Mouse (Mus musculus): ENCODE data around the gene Pds5a. TPM values are rescaled to one million over a fixed set of nuclear protein-coding genes. Genes with fewer than 3 reads are reported as not detected.
"Not testable (repeated sequence)": the region's sequence is repeated elsewhere in the genome, so short reads cannot be mapped to it uniquely, and the experiment has no call there.

Gene Pds5a
- polyA plus RNA-seq, 1 experiment from 2014 or later, result 19.8 TPM

- WGBS, result under 1% methylated on average over 23 of the region's 23 CpGs
- ATAC-seq (peak; percentile 91), DNase-seq (ENCODE audit: low spot score) (peak; percentile 93)
Observed at GRCm38 (mm10) chr5:65724311-65725054, 26.4 kb upstream of the Pds5a start.

GRCm38 (mm10) chr5:65718368-65718767 is 20.3 kb upstream of the Pds5a start:
- ATAC-seq, result peak; percentile 37; the same call in 1 of the 2 replicates
- DNase-seq (ENCODE audit: low spot score), result peak; percentile 32
- no peaks in the 10 kb centered on the region for H3K4me1 ChIP-seq (ENCODE audit: insufficient read depth, low read depth, low read length)
- H3K4me3 ChIP-seq (ENCODE audit: low read depth, low read length), result no peak overlapping the region
- H3K9ac ChIP-seq (replicated peaks; ENCODE audit: low read depth), result no peak overlapping the region
- H3K36me3 ChIP-seq (ENCODE audit: insufficient read depth, low read length), result no peaks in the 10 kb centered on the region
- H3K27me3 ChIP-seq (replicated peaks; ENCODE audit: insufficient read depth, low read length), result no peaks in the 10 kb centered on the region
- no peak for TF ChIP-seq CTCF (IDR thresholded peaks at IDR 0.05)
- TF ChIP-seq EP300 (IDR thresholded peaks at IDR 0.05), result no peak
- no peak overlapping the region for H3K27ac ChIP-seq (ENCODE audit: low read length)
- 19% methylated on average over 3 of the region's 3 CpGs for WGBS
- no peak overlapping the region for H3K4me2 ChIP-seq (replicated peaks; ENCODE audit: low read depth, low read length)
- H3K9me3 ChIP-seq (ENCODE audit: low read length), result no peaks in the 10 kb centered on the region

More at GRCm38 (mm10) chr5:65724311-65725054, 26.4 kb upstream of the Pds5a start:
- H3K36me3 ChIP-seq (ENCODE audit: insufficient read depth, low read length), result no peaks in the 10 kb centered on the region
- H3K9ac ChIP-seq (replicated peaks; ENCODE audit: low read depth), result no peak overlapping the region; the same call in 1 of the 2 replicates
- TF ChIP-seq EP300 (IDR thresholded peaks at IDR 0.05), result no peak
- peak; percentile 67 for TF ChIP-seq CTCF (IDR thresholded peaks at IDR 0.05)
- peak overlapping the region; percentile 86 for H3K27ac ChIP-seq (ENCODE audit: low read length)
- no peaks in the 10 kb centered on the region for H3K27me3 ChIP-seq (replicated peaks; ENCODE audit: insufficient read depth, low read length)
- no peaks in the 10 kb centered on the region for H3K9me3 ChIP-seq (ENCODE audit: low read length)
- H3K4me1 ChIP-seq (ENCODE audit: insufficient read depth, low read depth, low read length), result no peaks in the 10 kb centered on the region
- peak overlapping the region; percentile 40 for H3K4me3 ChIP-seq (ENCODE audit: low read depth, low read length)
- peak overlapping the region; percentile 66 for H3K4me2 ChIP-seq (replicated peaks; ENCODE audit: low read depth, low read length)

- H3K4me3 ChIP-seq (ENCODE audit: low read depth, low read length); H3K9ac ChIP-seq (replicated peaks; ENCODE audit: low read depth); H3K27me3 ChIP-seq (replicated peaks; ENCODE audit: insufficient read depth, low read length); H3K4me1 ChIP-seq (ENCODE audit: insufficient read depth, low read depth, low read length); H3K36me3 ChIP-seq (ENCODE audit: insufficient read depth, low read length); H3K9me3 ChIP-seq (ENCODE audit: low read length); ATAC-seq; H3K4me2 ChIP-seq (replicated peaks; ENCODE audit: low read depth, low read length); DNase-seq (ENCODE audit: low spot score); H3K27ac ChIP-seq (ENCODE audit: low read length): not testable (repeated sequence)
- WGBS, result 93% methylated on average over 8 of the region's 8 CpGs
Observed at GRCm38 (mm10) chr5:65717903-65718211, 19.8 kb upstream of the Pds5a start.

- H3K27ac ChIP-seq (ENCODE audit: low read length), result no peak overlapping the region
- ATAC-seq (no peak), DNase-seq (ENCODE audit: low spot score) (no peak)
- 76% methylated on average over 18 of the region's 18 CpGs for WGBS
- H3K4me2 ChIP-seq (replicated peaks; ENCODE audit: low read depth, low read length), result no peak overlapping the region
- no peaks in the 10 kb centered on the region for H3K9me3 ChIP-seq (ENCODE audit: low read length)
- no peaks in the 10 kb centered on the region for H3K27me3 ChIP-seq (replicated peaks; ENCODE audit: insufficient read depth, low read length)
- no peak overlapping the region for H3K9ac ChIP-seq (replicated peaks; ENCODE audit: low read depth)
- H3K36me3 ChIP-seq (ENCODE audit: insufficient read depth, low read length), result no peaks in the 10 kb centered on the region
- TF ChIP-seq CTCF (IDR thresholded peaks at IDR 0.05) (no peak), EP300 (IDR thresholded peaks at IDR 0.05) (no peak)
- no peak overlapping the region for H3K4me3 ChIP-seq (ENCODE audit: low read depth, low read length)
- H3K4me1 ChIP-seq (ENCODE audit: insufficient read depth, low read depth, low read length), result no peaks in the 10 kb centered on the region
Observed at GRCm38 (mm10) chr5:65717063-65717902, 19.2 kb upstream of the Pds5a start.

GRCm38 (mm10) chr5:65715084-65715483 is 17.0 kb upstream of the Pds5a start:
- H3K4me2 ChIP-seq (replicated peaks; ENCODE audit: low read depth, low read length), result no peak overlapping the region
- no peak overlapping the region for H3K9ac ChIP-seq (replicated peaks; ENCODE audit: low read depth)
- H3K27me3 ChIP-seq (replicated peaks; ENCODE audit: insufficient read depth, low read length), result no peaks in the 10 kb centered on the region
- H3K27ac ChIP-seq (ENCODE audit: low read length), result no peak overlapping the region
- ATAC-seq (no peak), DNase-seq (ENCODE audit: low spot score) (no peak)
- no peak overlapping the region for H3K4me3 ChIP-seq (ENCODE audit: low read depth, low read length)
- no peaks in the 10 kb centered on the region for H3K9me3 ChIP-seq (ENCODE audit: low read length)
- TF ChIP-seq EP300 (IDR thresholded peaks at IDR 0.05) (no peak), CTCF (IDR thresholded peaks at IDR 0.05) (no peak)
- no peaks in the 10 kb centered on the region for H3K36me3 ChIP-seq (ENCODE audit: insufficient read depth, low read length)
- 82% methylated on average over 6 of the region's 6 CpGs for WGBS
- H3K4me1 ChIP-seq (ENCODE audit: insufficient read depth, low read depth, low read length), result no peaks in the 10 kb centered on the region

- WGBS, result 88% methylated on average over 1 of the region's 1 CpGs
- no peak for DNase-seq (ENCODE audit: low spot score)
- no peak overlapping the region for H3K4me2 ChIP-seq (replicated peaks; ENCODE audit: low read depth, low read length)
Observed at GRCm38 (mm10) chr5:65711463-65711862, 13.4 kb upstream of the Pds5a start.

More at GRCm38 (mm10) chr5:65711463-65711862, 13.4 kb upstream of the Pds5a start:
- Histone ChIP-seq H3K27me3 (replicated peaks; ENCODE audit: insufficient read depth, low read length) (no peaks in the 10 kb centered on the region), H3K36me3 (ENCODE audit: insufficient read depth, low read length) (no peaks in the 10 kb centered on the region), H3K9ac (replicated peaks; ENCODE audit: low read depth) (no peak overlapping the region), H3K4me1 (ENCODE audit: insufficient read depth, low read depth, low read length) (no peaks in the 10 kb centered on the region), H3K27ac (ENCODE audit: low read length) (no peak overlapping the region), H3K9me3 (ENCODE audit: low read length) (no peaks in the 10 kb centered on the region), H3K4me3 (ENCODE audit: low read depth, low read length) (no peak overlapping the region)
- TF ChIP-seq EP300 (IDR thresholded peaks at IDR 0.05) (no peak), CTCF (IDR thresholded peaks at IDR 0.05) (no peak)
- ATAC-seq, result no peak

All from lung, postnatal 0 days (tissue).